Mouse (Mus musculus) liver, postnatal 0 days (tissue): ENCODE measurements around the gene Sap18b. TPM values are rescaled to one million over a fixed set of nuclear protein-coding genes. Genes with fewer than 3 reads are reported as not detected.

Experiments used
- ATAC-seq: fragments of 200-750 bp; cut with Nextera tagmentation; 2 replicates; pipeline ENCODE4 v1.8.0; 2017; ENCODE audit warnings: mild to moderate bottlenecking, moderate library complexity
- DNase-seq: peaks from one replicate; pipeline ENCODE4 v3.0.0-alpha.2; 2016
- H3K27ac ChIP-seq: fragments of 300-500 bp; sonication (generic); 2 replicates; pipeline ENCODE4 v1.5.1; 2014; ENCODE audit warnings: antibody characterized with exemption, moderate library complexity, mild to moderate bottlenecking, low read depth
- H3K27me3 ChIP-seq: fragments of 300-500 bp; sonication (generic); 2 replicates; pipeline ENCODE4 v1.6.1; 2014; ENCODE audit warnings: low read length, control low read depth, mixed read lengths; ENCODE audit not compliant: insufficient read depth
- H3K36me3 ChIP-seq: fragments of 300-500 bp; sonication (generic); replicated peaks from 2 replicates; pipeline ENCODE4 v1.6.1; 2014; ENCODE audit warnings: mild to moderate bottlenecking, control low read depth, low read length, moderate library complexity, mixed read lengths; ENCODE audit not compliant: insufficient read depth
- H3K4me1 ChIP-seq: fragments of 300-500 bp; sonication (generic); 2 replicates; pipeline ENCODE4 v1.6.1; 2014; ENCODE audit warnings: antibody characterized with exemption, mild to moderate bottlenecking, control low read depth; ENCODE audit not compliant: insufficient read depth
- H3K4me2 ChIP-seq: fragments of 300-500 bp; sonication (generic); 2 replicates; pipeline ENCODE4 v1.6.1; 2014; ENCODE audit warnings: low read depth, mild to moderate bottlenecking, low read length, moderate library complexity, mixed read lengths
- H3K4me3 ChIP-seq: fragments of 300-500 bp; sonication (generic); 2 replicates; pipeline ENCODE4 v1.5.1; 2014; ENCODE audit warnings: low read depth, low read length
- H3K9ac ChIP-seq: fragments of 300-500 bp; sonication (generic); replicated peaks from 2 replicates; pipeline ENCODE4 v1.6.1; 2014; ENCODE audit warnings: mild to moderate bottlenecking, moderate library complexity
- H3K9me3 ChIP-seq: fragments of 300-500 bp; sonication (generic); 2 replicates; pipeline ENCODE4 v1.6.1; 2016; ENCODE audit warnings: mild to moderate bottlenecking, control low read depth, low read length, mixed read lengths
- CTCF ChIP-seq: sonication (generic); IDR thresholded peaks from 2 replicates; pipeline ENCODE4 v1.5.1; 2016; ENCODE audit warnings: antibody characterized with exemption, low read depth
- EP300 ChIP-seq: IDR thresholded peaks from 2 replicates; pipeline ENCODE4 v1.6.1; 2016; ENCODE audit warnings: antibody characterized with exemption, low read depth, mild to moderate bottlenecking
- WGBS: fragments of 180-500 bp; shearing (Covaris S2); extraction: QIAGEN DNeasy Blood & Tissue Kit; methylation state at CpG from one replicate; pipeline ENCODE4 v1.1.7; 2014; ENCODE audit not compliant: insufficient replicate concordance; 5-methylcytosine and 5-hydroxymethylcytosine counted together
- polyA plus RNA-seq: library from polyadenylated mRNA; unstranded; fragments of >200 nt; fragmentation: Nextera tagmentation; extraction: Ambion mirVana; gene quantifications from 2 replicates; pipeline ENCODE4 v1.2.1, GENCODE M21; 2015

Sap18b gene
- polyA plus RNA-seq, 1 experiment from 2014 or later = 290 TPM

DNA sequence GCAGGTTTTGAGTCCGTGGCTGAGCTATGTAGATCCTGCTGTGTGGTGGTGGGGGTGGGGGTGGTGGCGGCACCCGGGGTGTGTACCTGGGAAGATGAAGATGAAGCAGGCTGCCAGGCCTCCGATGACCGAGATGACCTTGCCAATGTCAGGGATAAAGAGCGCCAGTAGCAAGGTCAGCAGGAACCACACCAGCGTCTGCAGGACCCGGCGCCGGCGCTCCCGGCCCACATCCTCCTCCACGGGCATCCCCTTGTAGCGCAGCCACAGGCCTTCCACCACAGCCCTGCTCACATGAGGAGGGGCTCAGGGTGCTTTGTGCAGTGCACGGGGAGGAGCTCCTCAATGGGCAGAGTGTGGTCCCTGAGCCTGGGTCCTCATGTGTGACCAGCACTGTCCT, 16.3 kb downstream of the Sap18b start:
- TF ChIP-seq CTCF (no peak), EP300 (no peak)
- DNase-seq (no peak), ATAC-seq (no peak)
- Histone ChIP-seq H3K36me3 (peaks cover 27% of the 10 kb centered on the region), H3K9ac (no peak overlapping the region), H3K4me3 (no peak overlapping the region), H3K27ac (no peak overlapping the region), H3K9me3 (no peaks in the 10 kb centered on the region), H3K4me2 (no peak overlapping the region), H3K27me3 (no peaks in the 10 kb centered on the region), H3K4me1 (no peaks in the 10 kb centered on the region)
- WGBS = 87% methylated on average over 15 of the region's 15 CpGs

DNA sequence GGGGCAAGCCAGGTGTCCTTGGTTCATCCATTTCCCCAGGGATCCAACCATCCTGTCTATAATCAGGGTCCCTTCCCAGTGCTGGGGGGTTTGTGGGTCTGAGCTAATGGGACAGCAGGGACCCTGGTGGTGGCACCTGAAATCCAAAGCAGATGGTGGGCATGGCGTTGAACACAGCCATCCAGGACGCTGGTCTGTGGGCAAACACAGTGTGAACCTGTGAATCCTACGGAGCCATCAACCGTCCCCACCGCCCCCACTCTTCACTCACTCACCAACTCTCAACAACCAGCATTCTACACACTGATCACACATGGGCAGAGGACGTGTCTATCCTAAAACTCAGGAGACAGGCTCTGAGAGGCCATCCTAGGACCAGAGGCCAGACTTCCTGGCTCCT, 18.8 kb downstream of the Sap18b start:
- no peak overlapping the region for H3K4me2 ChIP-seq
- no peak for ATAC-seq
- H3K9ac ChIP-seq = no peak overlapping the region
- no peak overlapping the region for H3K4me3 ChIP-seq
- no peak for DNase-seq
- H3K4me1 ChIP-seq = no peaks in the 10 kb centered on the region
- H3K36me3 ChIP-seq = peaks cover 23% of the 10 kb centered on the region; the same call in 1 of the 2 replicates
- H3K27ac ChIP-seq = no peak overlapping the region
- no peaks in the 10 kb centered on the region for H3K9me3 ChIP-seq
- TF ChIP-seq EP300 (no peak), CTCF (no peak)
- no peaks in the 10 kb centered on the region for H3K27me3 ChIP-seq
- WGBS = 85% methylated on average over 6 of the region's 6 CpGs

GRCm38 (mm10) chr8:95845026-95845425, 19.9 kb downstream of the Sap18b start:
- H3K27ac ChIP-seq = no peak overlapping the region
- H3K9ac ChIP-seq = no peak overlapping the region
- WGBS = 83% methylated on average over 7 of the region's 7 CpGs
- H3K4me3 ChIP-seq = no peak overlapping the region
- H3K9me3 ChIP-seq = no peaks in the 10 kb centered on the region
- ATAC-seq = no peak
- H3K36me3 ChIP-seq = peaks cover 23% of the 10 kb centered on the region; the same call in 1 of the 2 replicates
- no peaks in the 10 kb centered on the region for H3K27me3 ChIP-seq
- H3K4me1 ChIP-seq = no peaks in the 10 kb centered on the region
- DNase-seq = no peak
- H3K4me2 ChIP-seq = no peak overlapping the region
- TF ChIP-seq EP300 (no peak), CTCF (no peak)

DNA sequence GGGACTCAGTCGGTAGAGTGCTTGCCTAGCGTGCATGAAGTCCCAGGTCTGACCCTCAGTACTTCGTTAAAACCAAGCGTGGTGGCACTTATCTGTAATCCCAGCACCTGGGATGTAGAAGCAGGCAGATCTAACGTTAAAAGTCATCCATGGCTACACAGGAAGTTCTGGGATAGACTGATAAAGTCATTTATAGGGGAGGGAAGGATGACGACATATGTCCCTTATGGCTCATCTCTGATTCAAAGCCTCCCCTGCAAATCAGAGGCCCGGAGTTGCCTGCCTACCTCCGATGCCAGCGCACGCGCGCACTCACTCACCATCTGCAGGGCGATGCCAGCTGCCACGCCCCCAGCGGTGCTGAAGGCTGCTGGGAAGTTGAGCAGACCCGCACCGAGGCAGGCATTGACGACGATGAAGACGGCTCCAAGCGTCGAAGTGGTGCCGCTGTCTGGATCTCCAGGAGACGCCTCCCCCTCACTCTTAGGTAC, 23.0 kb downstream of the Sap18b start:
- DNase-seq (no peak), ATAC-seq (peak; percentile 26; the same call in 1 of the 2 replicates)
- H3K27me3 ChIP-seq = no peaks in the 10 kb centered on the region
- 65% methylated on average over 24 of the region's 24 CpGs for WGBS
- no peak overlapping the region for H3K4me3 ChIP-seq
- H3K27ac ChIP-seq = no peak overlapping the region
- H3K4me2 ChIP-seq = no peak overlapping the region
- no peak overlapping the region for H3K9ac ChIP-seq
- TF ChIP-seq EP300 (peak; percentile 56; the same call in 1 of the 2 replicates), CTCF (no peak)
- no peaks in the 10 kb centered on the region for H3K9me3 ChIP-seq
- H3K4me1 ChIP-seq = peaks cover 7% of the 10 kb centered on the region
- peaks cover 16% of the 10 kb centered on the region; the same call in 1 of the 2 replicates for H3K36me3 ChIP-seq

GRCm38 (mm10) chr8:95848734-95849464, 23.8 kb downstream of the Sap18b start:
- TF ChIP-seq EP300 = no peak
- Histone ChIP-seq H3K27ac (no peak overlapping the region), H3K27me3 (no peaks in the 10 kb centered on the region), H3K9me3 (no peaks in the 10 kb centered on the region), H3K36me3 (peaks cover 8% of the 10 kb centered on the region; the same call in 1 of the 2 replicates), H3K4me2 (no peak overlapping the region), H3K4me1 (peaks cover 11% of the 10 kb centered on the region), H3K9ac (no peak overlapping the region), H3K4me3 (no peak overlapping the region)
- DNase-seq = no peak
- ATAC-seq = no peak
- WGBS = 83% methylated on average over 19 of the region's 19 CpGs

- Histone ChIP-seq H3K4me1 (peaks cover 11% of the 10 kb centered on the region), H3K9me3 (no peaks in the 10 kb centered on the region), H3K9ac (no peak overlapping the region), H3K4me2 (no peak overlapping the region), H3K27me3 (no peaks in the 10 kb centered on the region), H3K36me3 (peaks cover 8% of the 10 kb centered on the region; the same call in 1 of the 2 replicates), H3K27ac (no peak overlapping the region), H3K4me3 (no peak overlapping the region)
- no peak for TF ChIP-seq EP300
- TF ChIP-seq CTCF = no peak
- 91% methylated on average over 2 of the region's 2 CpGs for WGBS
- DNase-seq (no peak), ATAC-seq (no peak)
Observed at GRCm38 (mm10) chr8:95850326-95850725, 25.2 kb downstream of the Sap18b start.
